41 mouse cellular contexts compared by ENCODE assay signal in the genomic region with DNA sequence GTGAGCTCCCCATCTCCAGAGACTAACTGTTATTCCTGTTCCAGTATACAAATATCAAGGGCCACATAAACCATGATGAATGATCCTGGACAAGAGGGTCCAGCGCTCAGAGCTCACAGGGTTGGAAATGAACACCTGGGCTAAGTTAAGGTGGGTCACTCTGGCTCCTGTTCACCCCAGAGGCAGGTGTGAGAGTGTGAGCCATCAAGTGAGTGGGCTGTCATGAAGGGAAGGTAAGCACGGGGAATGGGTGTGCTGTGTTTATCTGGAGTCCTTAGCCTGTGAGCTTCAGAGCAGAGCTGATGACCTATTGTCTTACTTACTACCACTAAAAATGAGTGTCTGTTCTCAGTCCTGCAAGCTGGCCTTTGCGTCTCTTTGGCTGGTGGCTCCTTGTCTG. TPM values are rescaled to one million over a fixed set of nuclear protein-coding genes. Genes with fewer than 3 reads are reported as not detected.
"Had no signal": no experiment of that assay in that cellular context is flagged by ENCODE, and none has a peak within 500 bp of the region (broad histone marks: within the 10 kb centered on the region; RNA-seq: fewer than 3 reads in every experiment).

No protein-coding gene starts in this region.

- H3K9me3 ChIP-seq: heart, embryonic 15.5 days; hindbrain, embryonic 15.5 days; intestine, embryonic 15.5 days had no signal

- ATAC-seq: hindbrain, embryonic 16.5 days; hindbrain, postnatal 0 days; inflammation-experienced regulatory T-cells, adult 6 months; intestine, embryonic 15.5 days; intestine, embryonic 16.5 days; intestine, postnatal 0 days had no signal

- H3K9ac ChIP-seq: heart, embryonic 12.5 days; heart, embryonic 13.5 days; heart, embryonic 15.5 days; hindbrain, embryonic 12.5 days; hindbrain, embryonic 13.5 days; hindbrain, embryonic 14.5 days; hindbrain, embryonic 15.5 days; intestine, embryonic 15.5 days; kidney, embryonic 15.5 days had no signal

- H3K4me2 ChIP-seq: heart, embryonic 11.5 days; heart, embryonic 12.5 days; heart, embryonic 13.5 days; heart, embryonic 15.5 days; hindbrain, embryonic 12.5 days; hindbrain, embryonic 13.5 days; hindbrain, embryonic 14.5 days; hindbrain, embryonic 15.5 days; intestine, embryonic 15.5 days; kidney, embryonic 15.5 days had no signal

- H3K4me3 ChIP-seq: heart, embryonic 10.5 days; heart, embryonic 12.5 days; heart, embryonic 13.5 days; heart, embryonic 15.5 days; hindbrain, embryonic 10.5 days; hindbrain, embryonic 12.5 days; hindbrain, embryonic 13.5 days; hindbrain, embryonic 15.5 days; intestine, embryonic 15.5 days; kidney, embryonic 15.5 days; layer of hippocampus, adult 2 months had no signal

- DNase-seq: heart, postnatal 10 days; heart, postnatal 14 days; heart, postnatal 36 days; kidney, adult 11 months; kidney, adult 18-20 months; kidney, adult 2 months; kidney, adult 8-10 months; kidney, adult 9 months; kidney, postnatal 10 days; kidney, postnatal 14 days; kidney, postnatal 25 days; kidney, postnatal 36 days; kidney, postnatal 4 days; layer of hippocampus, adult 9-11 months; layer of hippocampus, postnatal 36 days had no signal

- H3K27me3 ChIP-seq: heart, embryonic 13.5 days; heart, embryonic 15.5 days; hindbrain, embryonic 12.5 days; hindbrain, embryonic 13.5 days; hindbrain, embryonic 15.5 days; intestine, embryonic 15.5 days; kidney, embryonic 15.5 days had no signal

- H3K4me1 ChIP-seq: heart, embryonic 10.5 days; heart, embryonic 12.5 days; heart, embryonic 13.5 days; heart, embryonic 15.5 days; intestine, embryonic 15.5 days; kidney, embryonic 15.5 days had no signal

- H3K36me3 ChIP-seq: heart, embryonic 10.5 days; heart, embryonic 12.5 days; heart, embryonic 13.5 days; heart, embryonic 15.5 days; hindbrain, embryonic 10.5 days; hindbrain, embryonic 12.5 days; hindbrain, embryonic 15.5 days; intestine, embryonic 15.5 days; kidney, embryonic 15.5 days had no signal

- H3K27ac ChIP-seq: heart, embryonic 10.5 days; heart, embryonic 13.5 days; heart, embryonic 15.5 days; hindbrain, embryonic 10.5 days; hindbrain, embryonic 12.5 days; hindbrain, embryonic 13.5 days; hindbrain, embryonic 14.5 days; hindbrain, embryonic 15.5 days; hindbrain, postnatal 0 days; intestine, embryonic 15.5 days; kidney, embryonic 15.5 days; kidney, postnatal 0 days; layer of hippocampus, adult 2 months had no signal

RNA-seq across cellular contexts. Expression of gene Tex29, which starts 44.4 kb away (rescaled TPM):
- total RNA-seq: heart, postnatal 10 days; heart, postnatal 14 days; heart, postnatal 36 days; hematopoietic stem cell, adult 5-6 weeks; hindbrain, postnatal 0 days; left cerebral cortex, adult 18-20 months had no signal
- polyA plus RNA-seq: heart, embryonic 10.5 days; heart, embryonic 11.5 days; heart, embryonic 14.5 days; heart, embryonic 16.5 days; inflammation-experienced regulatory T-cells, adult 6 months; intestine, embryonic 14.5 days; intestine, embryonic 15.5 days; intestine, embryonic 16.5 days; kidney, adult 2 months; kidney, embryonic 14.5 days; kidney, embryonic 15.5 days; large intestine, adult 2 months had no signal
